Mouse (Mus musculus): ENCODE measurements around the gene Adgrg2. TPM values are rescaled to one million over a fixed set of nuclear protein-coding genes. Genes with fewer than 3 reads are reported as not detected.

Gene Adgrg2
- total and polyA plus RNA-seq, 3 experiments = not detected

DNA sequence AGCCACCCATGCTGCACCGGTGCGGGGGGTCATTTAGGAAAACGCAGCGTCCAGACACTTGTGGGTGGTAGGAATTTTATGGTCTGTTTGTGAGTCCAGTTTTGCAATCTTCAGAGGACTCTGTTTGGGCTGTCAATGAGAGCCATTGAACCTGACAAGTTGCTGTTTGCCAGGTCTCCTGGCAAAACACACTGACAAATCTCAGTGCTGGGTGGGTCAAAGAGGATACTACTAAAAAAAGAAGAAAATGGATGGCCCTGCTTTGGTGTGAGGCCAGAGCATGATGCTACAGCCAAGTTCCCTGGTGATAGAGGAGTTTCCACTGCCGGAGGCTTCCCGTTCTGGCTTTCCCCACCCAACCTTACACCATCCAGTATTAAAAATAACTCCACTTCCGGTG lies 27.9 kb downstream of the Adgrg2 start:
- DNase-seq (ENCODE audit: extremely low read depth) = no peak
- H3K79me2 ChIP-seq (replicated peaks; ENCODE audit: control insufficient read depth, extremely low read depth, insufficient read depth, poor library complexity, severe bottlenecking) = no peaks in the 10 kb centered on the region
- H3K27ac ChIP-seq (ENCODE audit: insufficient read depth, low read depth) = no peak overlapping the region
- H3K4me1 ChIP-seq (ENCODE audit: control insufficient read depth in 1 of 2, insufficient read depth in 2 of 2) = no peaks in the 10 kb centered on the region
- no peak for TF ChIP-seq ELF1 (IDR thresholded peaks at IDR 0.05; ENCODE audit: low read depth, low read length)
- TF ChIP-seq ETS1 (conservative IDR thresholded peaks at IDR 0.05; ENCODE audit: low read depth, low read length) = no peak
- no peak for TF ChIP-seq RAD21 (IDR thresholded peaks at IDR 0.05; ENCODE audit: low read depth, low read length)
- no peak for TF ChIP-seq BHLHE40 (IDR thresholded peaks at IDR 0.05; ENCODE audit: low read depth, low read length)
- no peak for TF ChIP-seq E2F4 (IDR thresholded peaks at IDR 0.05; ENCODE audit: insufficient replicate concordance, low read depth, low read length)
- TF ChIP-seq HCFC1 (IDR thresholded peaks at IDR 0.05; ENCODE audit: low read depth, low read length) = no peak
- no peak for TF ChIP-seq SIN3A (IDR thresholded peaks at IDR 0.05; ENCODE audit: low read length)
- TF ChIP-seq TBP (conservative IDR thresholded peaks at IDR 0.05; ENCODE audit: low read depth, low read length) = no peak
- TF ChIP-seq UBTF (IDR thresholded peaks at IDR 0.05; ENCODE audit: low read depth, low read length) = no peak
- no peak for TF ChIP-seq MAFK (IDR thresholded peaks at IDR 0.05; ENCODE audit: insufficient replicate concordance, low read length)
- TF ChIP-seq MXI1 (IDR thresholded peaks at IDR 0.05; ENCODE audit: low read depth, low read length) = no peak
- TF ChIP-seq USF2 (conservative IDR thresholded peaks at IDR 0.05; ENCODE audit: low read depth, low read length) = no peak
- no peak for TF ChIP-seq PAX5 (IDR thresholded peaks at IDR 0.05; ENCODE audit: low read length)
- no peak for TF ChIP-seq RCOR1 (conservative IDR thresholded peaks at IDR 0.05; ENCODE audit: low read depth, low read length)
- TF ChIP-seq JUND (conservative IDR thresholded peaks at IDR 0.05; ENCODE audit: low read depth, low read length) = no peak
- dilution Hi-C loops (cut with MboI; ENCODE audit: extremely low pct_ligation_motif_present, extremely low pct_unique_long_range_greater_than_20kb, low sequenced_read_pairs) = no loop called here
- H3K27me3 ChIP-seq (replicated peaks) = no peaks in the 10 kb centered on the region
- H3K36me3 ChIP-seq (replicated peaks in 1 of 2; ENCODE audit: control insufficient read depth in 1 of 2, insufficient read depth in 1 of 2, low read length in 1 of 2) = no peaks in the 10 kb centered on the region
- H3K9me3 ChIP-seq (replicated peaks; ENCODE audit: low read length) = no peaks in the 10 kb centered on the region
- no peak overlapping the region for H3K9ac ChIP-seq (ENCODE audit: insufficient read depth, low read depth)
- H3K4me2 ChIP-seq (ENCODE audit: insufficient read depth, low read depth, poor library complexity, severe bottlenecking) = no peak overlapping the region
- no peak overlapping the region for H3K4me3 ChIP-seq (replicated peaks in 1 of 3; ENCODE audit: low read depth in 2 of 3, low read length in 2 of 3, poor library complexity in 1 of 3)
- in situ Hi-C loops (cut with MboI; ENCODE audit: low pct_ligation_motif_present, low pct_unique_long_range_greater_than_20kb, low sequenced_read_pairs) = no loop called here

GRCm38 (mm10) chrX:160423737-160424136 lies 33.2 kb downstream of the Adgrg2 start:
- Histone ChIP-seq H3K27ac (ENCODE audit: insufficient read depth, low read depth) (no peak overlapping the region), H3K36me3 (replicated peaks in 1 of 2; ENCODE audit: control insufficient read depth in 1 of 2, insufficient read depth in 1 of 2, low read length in 1 of 2) (no peaks in the 10 kb centered on the region), H3K4me3 (replicated peaks in 1 of 3; ENCODE audit: low read depth in 2 of 3, low read length in 2 of 3, poor library complexity in 1 of 3) (no peak overlapping the region), H3K4me2 (ENCODE audit: insufficient read depth, low read depth, poor library complexity, severe bottlenecking) (no peak overlapping the region), H3K4me1 (ENCODE audit: control insufficient read depth in 1 of 2, insufficient read depth in 2 of 2) (no peaks in the 10 kb centered on the region), H3K9ac (ENCODE audit: insufficient read depth, low read depth) (no peak overlapping the region), H3K79me2 (replicated peaks; ENCODE audit: control insufficient read depth, extremely low read depth, insufficient read depth, poor library complexity, severe bottlenecking) (no peaks in the 10 kb centered on the region), H3K9me3 (replicated peaks; ENCODE audit: low read length) (no peaks in the 10 kb centered on the region), H3K27me3 (replicated peaks) (no peaks in the 10 kb centered on the region)
- TF ChIP-seq ZNF384 (IDR thresholded peaks at IDR 0.05; ENCODE audit: low read depth, low read length) (no peak), TCF12 (IDR thresholded peaks at IDR 0.05; ENCODE audit: low read depth, low read length) (no peak), SIN3A (IDR thresholded peaks at IDR 0.05; ENCODE audit: low read length) (no peak), HCFC1 (IDR thresholded peaks at IDR 0.05; ENCODE audit: low read depth, low read length) (no peak)
- no peak for DNase-seq (ENCODE audit: extremely low read depth)
- dilution Hi-C loops (cut with MboI; ENCODE audit: extremely low pct_ligation_motif_present, extremely low pct_unique_long_range_greater_than_20kb, low sequenced_read_pairs) = no loop called here
- in situ Hi-C loops (cut with MboI; ENCODE audit: low pct_ligation_motif_present, low pct_unique_long_range_greater_than_20kb, low sequenced_read_pairs) = no loop called here
